Mouse (Mus musculus) midbrain, postnatal 0 days (tissue): Measurements from ENCODE around the gene Mtf2. TPM values are rescaled to one million over a fixed set of nuclear protein-coding genes. Genes with fewer than 3 reads are reported as not detected.
"Not testable (repeated sequence)": the region's sequence is repeated elsewhere in the genome, so short reads cannot be mapped to it uniquely, and the experiment has no call there.

Experiments
- ATAC-seq: fragments of 200-750 bp; cut with Nextera tagmentation; 2 replicates; pipeline ENCODE4 v1.8.0; 2017; ENCODE audit warnings: moderate number of reproducible peaks, mild to moderate bottlenecking, moderate TSS enrichment, moderate library complexity; ENCODE audit not compliant: low FRiP score
- DNase-seq: peaks from one replicate; pipeline ENCODE4 v3.0.0-alpha.2; 2015; ENCODE audit warnings: low spot score
- H3K27ac ChIP-seq: fragments of 300-500 bp; sonication (generic); 2 replicates; pipeline ENCODE4 v1.5.1; 2014; ENCODE audit warnings: low read depth, mild to moderate bottlenecking, low read length, mixed read lengths
- H3K27me3 ChIP-seq: fragments of 300-500 bp; sonication (generic); 2 replicates; pipeline ENCODE4 v1.6.1; 2014; ENCODE audit warnings: low read length, control low read depth, mixed read lengths; ENCODE audit not compliant: insufficient read depth
- H3K36me3 ChIP-seq: fragments of 300-500 bp; sonication (generic); 2 replicates; pipeline ENCODE4 v1.6.1; 2014; ENCODE audit warnings: low read length, control low read depth, mixed read lengths; ENCODE audit not compliant: insufficient read depth
- H3K4me1 ChIP-seq: fragments of 300-500 bp; sonication (generic); 2 replicates; pipeline ENCODE4 v1.6.1; 2014; ENCODE audit warnings: mild to moderate bottlenecking, control low read depth, antibody characterized with exemption, low read length, mixed read lengths; ENCODE audit not compliant: insufficient read depth
- H3K4me2 ChIP-seq: fragments of 300-500 bp; sonication (generic); 2 replicates; pipeline ENCODE4 v1.6.1; 2014; ENCODE audit warnings: low read depth, mild to moderate bottlenecking, low read length, mixed read lengths; ENCODE audit not compliant: poor library complexity, severe bottlenecking
- H3K4me3 ChIP-seq: fragments of 300-500 bp; sonication (generic); 2 replicates; pipeline ENCODE4 v1.5.1; 2014; ENCODE audit warnings: low read depth, mild to moderate bottlenecking, low read length, moderate library complexity
- H3K9ac ChIP-seq: fragments of 300-500 bp; sonication (generic); replicated peaks from 2 replicates; pipeline ENCODE4 v1.6.1; 2014; ENCODE audit warnings: mild to moderate bottlenecking, low read length, moderate library complexity, mixed read lengths; ENCODE audit not compliant: poor library complexity, severe bottlenecking
- H3K9me3 ChIP-seq: fragments of 300-500 bp; sonication (generic); 2 replicates; pipeline ENCODE4 v1.6.1; 2016; ENCODE audit warnings: low read length, control low read depth
- CTCF ChIP-seq: IDR thresholded peaks from 2 replicates; pipeline ENCODE4 v1.5.1; 2016; ENCODE audit warnings: antibody characterized with exemption, mild to moderate bottlenecking
- WGBS: fragments of 180-500 bp; shearing (Covaris S2); extraction: QIAGEN DNeasy Blood & Tissue Kit; methylation state at CpG from one replicate; pipeline ENCODE4 v1.1.7; 2014; 5-methylcytosine and 5-hydroxymethylcytosine counted together
- polyA plus RNA-seq: library from polyadenylated mRNA; unstranded; fragments of >200 nt; fragmentation: Nextera tagmentation; extraction: Ambion mirVana; gene quantifications from 2 replicates; pipeline ENCODE4 v1.2.1, GENCODE M21; 2015
- total RNA-seq: library from RNA; depleted of rRNA; stranded (reverse); fragments of >200 nt; gene quantifications from 2 replicates; pipeline ENCODE4 v1.2.3, GENCODE M21; 2014

Gene Mtf2
- total and polyA plus RNA-seq, 2 experiments from 2014 or later = 55.0 to 60.0 TPM

- Histone ChIP-seq H3K27ac (no peak overlapping the region), H3K4me1 (no peaks in the 10 kb centered on the region), H3K36me3 (no peaks in the 10 kb centered on the region), H3K9ac (no peak overlapping the region), H3K4me2 (no peak overlapping the region), H3K4me3 (no peak overlapping the region), H3K27me3 (no peaks in the 10 kb centered on the region), H3K9me3 (no peaks in the 10 kb centered on the region)
- ATAC-seq (no peak), DNase-seq (no peak)
- no peak for TF ChIP-seq CTCF
- WGBS = 5% methylated on average over 3 of the region's 3 CpGs
Measured at GRCm38 (mm10) chr5:108049711-108050268, 15.7 kb upstream of the Mtf2 start.

- DNase-seq (no peak), ATAC-seq (no peak)
- TF ChIP-seq CTCF = no peak
- Histone ChIP-seq H3K27ac (no peak overlapping the region), H3K4me2 (no peak overlapping the region), H3K9ac (no peak overlapping the region), H3K4me3 (no peak overlapping the region), H3K9me3 (no peaks in the 10 kb centered on the region), H3K36me3 (no peaks in the 10 kb centered on the region), H3K27me3 (no peaks in the 10 kb centered on the region), H3K4me1 (no peaks in the 10 kb centered on the region)
- WGBS = 84% methylated on average over 2 of the region's 2 CpGs
Measured at GRCm38 (mm10) chr5:108051026-108051425, 14.4 kb upstream of the Mtf2 start.

- not testable (repeated sequence) for ATAC-seq, H3K9ac ChIP-seq, H3K27me3 ChIP-seq, H3K36me3 ChIP-seq, H3K4me1 ChIP-seq, DNase-seq, H3K4me2 ChIP-seq, H3K4me3 ChIP-seq, H3K9me3 ChIP-seq, H3K27ac ChIP-seq
- 92% methylated on average over 9 of the region's 9 CpGs for WGBS
Measured at GRCm38 (mm10) chr5:108051727-108052126, 13.7 kb upstream of the Mtf2 start.

- Histone ChIP-seq H3K27ac (no peak overlapping the region), H3K9me3 (no peaks in the 10 kb centered on the region), H3K4me3 (no peak overlapping the region), H3K4me1 (no peaks in the 10 kb centered on the region), H3K27me3 (no peaks in the 10 kb centered on the region), H3K4me2 (no peak overlapping the region), H3K36me3 (no peaks in the 10 kb centered on the region), H3K9ac (no peak overlapping the region)
- TF ChIP-seq CTCF = no peak
- WGBS = 88% methylated on average over 1 of the region's 1 CpGs
- DNase-seq = no peak
- no peak for ATAC-seq
Measured at GRCm38 (mm10) chr5:108052200-108052599, 13.3 kb upstream of the Mtf2 start.

GRCm38 (mm10) chr5:108053566-108053965 lies 11.9 kb upstream of the Mtf2 start:
- no peak for TF ChIP-seq CTCF
- WGBS = 92% methylated on average over 6 of the region's 6 CpGs
- no peaks in the 10 kb centered on the region for H3K27me3 ChIP-seq
- DNase-seq (no peak), ATAC-seq (no peak)
- H3K27ac ChIP-seq = no peak overlapping the region
- no peaks in the 10 kb centered on the region for H3K9me3 ChIP-seq
- no peaks in the 10 kb centered on the region for H3K4me1 ChIP-seq
- no peak overlapping the region for H3K4me2 ChIP-seq
- no peaks in the 10 kb centered on the region for H3K36me3 ChIP-seq
- H3K4me3 ChIP-seq = no peak overlapping the region
- no peak overlapping the region for H3K9ac ChIP-seq

- WGBS = 94% methylated on average over 9 of the region's 9 CpGs
- DNase-seq = no peak
Measured at GRCm38 (mm10) chr5:108060413-108060812, 5.1 kb upstream of the Mtf2 start.

More at GRCm38 (mm10) chr5:108060413-108060812, 5.1 kb upstream of the Mtf2 start:
- H3K9me3 ChIP-seq = no peaks in the 10 kb centered on the region
- no peak overlapping the region for H3K4me2 ChIP-seq
- no peaks in the 10 kb centered on the region for H3K4me1 ChIP-seq
- no peak overlapping the region for H3K9ac ChIP-seq
- H3K36me3 ChIP-seq = no peaks in the 10 kb centered on the region
- no peak overlapping the region for H3K27ac ChIP-seq
- no peaks in the 10 kb centered on the region for H3K27me3 ChIP-seq
- H3K4me3 ChIP-seq = no peak overlapping the region
- no peak for TF ChIP-seq CTCF
- ATAC-seq = no peak
